Mouse (Mus musculus) testis, adult 2 months (tissue): ENCODE results near the gene 2010315B03Rik. TPM values are rescaled to one million over a fixed set of nuclear protein-coding genes. Genes with fewer than 3 reads are reported as not detected.

Experiments
- H3K27ac ChIP-seq: fragments of 200-500 bp; 2 replicates; pipeline ENCODE4 v1.5.1; 2012; ENCODE audit warnings: low read depth, low read length; ENCODE audit not compliant: control insufficient read depth, insufficient read depth
- H3K27me3 ChIP-seq: fragments of 200-500 bp; 2 replicates; pipeline ENCODE4 v1.6.1; 2012; ENCODE audit warnings: mild to moderate bottlenecking, low read length, moderate library complexity; ENCODE audit not compliant: control insufficient read depth, insufficient read depth
- H3K36me3 ChIP-seq: fragments of 200-500 bp; 2 replicates; pipeline ENCODE4 v1.6.1; 2012; ENCODE audit warnings: mild to moderate bottlenecking, low read length; ENCODE audit not compliant: control insufficient read depth, insufficient read depth
- H3K4me1 ChIP-seq: fragments of 200-500 bp; 2 replicates; pipeline ENCODE4 v1.6.1; 2012; ENCODE audit warnings: low read length; ENCODE audit not compliant: control insufficient read depth, insufficient read depth
- H3K4me3 ChIP-seq: fragments of 200-500 bp; 2 replicates; pipeline ENCODE4 v1.5.1; 2012; ENCODE audit warnings: low read depth, mild to moderate bottlenecking, low read length, moderate library complexity, mixed read lengths; ENCODE audit not compliant: control insufficient read depth
- CTCF ChIP-seq: fragments of 200-500 bp; IDR thresholded peaks from 2 replicates; pipeline ENCODE4 v1.5.1; 2012; ENCODE audit warnings: low read depth, mild to moderate bottlenecking, inconsistent platforms, low read length, moderate library complexity; ENCODE audit not compliant: control insufficient read depth, insufficient read depth, insufficient replicate concordance
- POLR2A ChIP-seq: fragments of 200-500 bp; IDR thresholded peaks from 2 replicates; pipeline ENCODE4 v1.6.1; 2012; ENCODE audit warnings: low read depth, mild to moderate bottlenecking, inconsistent platforms, low read length, moderate library complexity; ENCODE audit not compliant: control insufficient read depth
- polyA plus RNA-seq: library from polyadenylated mRNA; depleted of rRNA; stranded (reverse); fragments of >200 nt; gene quantifications from 2 replicates; pipeline ENCODE4 v1.2.3, GENCODE M21; 2012; rRNA removed

The 2010315B03Rik gene
- polyA plus RNA-seq = 0.29 and 0.41 TPM in 2 replicates

DNA sequence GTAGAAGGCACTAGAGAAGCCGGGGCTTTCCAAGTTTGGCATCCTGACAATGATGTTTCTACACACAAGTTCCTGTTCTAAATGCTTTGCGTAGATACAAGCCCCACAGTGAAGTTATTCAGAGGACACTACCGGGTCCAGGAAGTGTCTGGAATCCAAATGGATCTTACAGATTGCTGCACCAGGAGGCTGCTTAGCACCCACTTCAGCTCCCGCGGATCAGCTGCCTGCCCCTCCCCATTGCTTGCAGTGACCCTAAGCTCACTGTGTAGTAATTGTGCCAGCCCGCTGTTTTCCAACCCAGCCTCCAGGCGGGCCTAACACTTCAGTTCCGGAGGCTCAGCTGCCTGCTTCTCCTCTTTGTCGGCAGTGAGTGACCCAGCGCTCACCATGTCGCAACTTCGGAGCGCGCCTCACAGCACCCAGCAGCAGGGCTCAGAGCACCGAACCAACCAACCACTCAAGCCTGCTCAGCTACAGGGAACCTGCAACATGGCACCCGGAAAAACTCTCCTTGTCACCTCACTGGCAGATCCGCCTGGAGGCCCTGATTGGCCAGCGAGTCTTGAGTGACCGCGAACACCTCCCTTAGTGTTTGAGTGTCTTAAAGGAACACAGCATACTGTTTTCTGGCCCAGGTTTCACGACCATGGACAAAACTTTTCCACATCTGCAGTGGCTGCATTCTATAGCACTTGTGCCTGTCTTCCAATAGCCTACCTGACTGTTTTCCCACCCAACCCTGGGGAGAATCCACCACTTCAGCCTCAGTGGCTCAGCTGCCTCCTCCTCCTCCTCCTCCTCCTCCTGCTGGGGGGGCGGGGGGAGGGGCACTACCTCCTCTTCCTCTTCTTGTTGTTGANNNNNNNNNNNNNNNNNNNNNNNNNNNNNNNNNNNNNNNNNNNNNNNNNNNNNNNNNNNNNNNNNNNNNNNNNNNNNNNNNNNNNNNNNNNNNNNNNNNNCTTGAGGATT lies at the start of gene 2010315B03Rik:
2010315B03Rik (minus strand) TSS at position 526 of the 972 bp plus-strand sequence.
- H3K4me3 ChIP-seq = peak within 1 kb of the TSS; percentile 92
- no peaks in the 10 kb centered on the region for H3K27me3 ChIP-seq
- TF ChIP-seq CTCF (no peak), POLR2A (peak; percentile 43; the same call in 1 of the 2 replicates)
- peak within 1 kb of the TSS; percentile 80 for H3K27ac ChIP-seq
- no peaks in the 10 kb centered on the region for H3K36me3 ChIP-seq
- peaks cover 3% of the 10 kb centered on the region; the same call in 1 of the 2 replicates for H3K4me1 ChIP-seq

DNA sequence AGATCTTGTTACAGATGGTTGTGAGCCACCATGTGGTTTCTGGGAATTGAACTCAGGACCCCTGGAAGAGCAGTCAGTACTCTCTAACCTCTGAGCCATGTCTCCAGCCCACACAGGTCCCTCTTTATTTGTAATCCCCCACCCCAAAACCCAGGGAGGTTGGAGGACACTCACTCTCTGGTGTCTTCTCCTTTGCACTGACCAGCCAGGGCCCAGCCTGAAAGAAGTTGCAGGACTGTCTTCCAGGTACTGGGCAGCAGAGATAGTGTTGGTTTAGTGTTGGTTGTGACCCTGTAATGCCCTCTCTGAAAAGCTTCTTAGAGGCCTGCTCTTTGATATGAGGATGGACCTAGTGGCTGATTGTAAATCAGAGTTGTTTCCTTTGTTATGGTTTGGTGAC lies 994 bp downstream of the 2010315B03Rik start:
- H3K27ac ChIP-seq = no peak overlapping the region
- TF ChIP-seq POLR2A (no peak), CTCF (no peak)
- no peaks in the 10 kb centered on the region for H3K36me3 ChIP-seq
- H3K4me3 ChIP-seq = no peak overlapping the region
- H3K4me1 ChIP-seq = peaks cover 3% of the 10 kb centered on the region; the same call in 1 of the 2 replicates
- H3K27me3 ChIP-seq = no peaks in the 10 kb centered on the region

DNA sequence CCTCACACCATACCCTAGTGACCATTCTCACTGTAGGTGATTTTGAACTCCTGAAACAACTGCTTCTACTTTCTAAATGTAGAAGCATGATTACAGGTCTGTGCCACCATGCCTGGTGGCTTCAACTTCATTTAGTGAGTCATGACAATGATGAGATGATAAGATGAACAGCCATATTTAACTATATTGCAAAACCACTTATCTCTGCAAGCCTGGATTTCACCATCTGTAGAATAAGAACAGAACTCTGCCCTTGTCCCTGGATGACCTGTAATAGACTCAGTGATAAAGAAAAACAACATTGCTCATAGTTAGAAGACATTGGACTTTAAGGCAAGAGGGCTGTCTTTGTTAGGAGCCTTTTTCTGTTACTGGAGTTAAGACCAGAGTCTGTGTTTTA lies 24.2 kb downstream of the 2010315B03Rik start:
- no peaks in the 10 kb centered on the region for H3K4me1 ChIP-seq
- no peak overlapping the region for H3K27ac ChIP-seq
- no peaks in the 10 kb centered on the region for H3K27me3 ChIP-seq
- no peak for TF ChIP-seq POLR2A
- no peaks in the 10 kb centered on the region for H3K36me3 ChIP-seq
- H3K4me3 ChIP-seq = no peak overlapping the region

GRCm38 (mm10) chr9:124281912-124282686 lies 30.4 kb downstream of the 2010315B03Rik start:
- no peaks in the 10 kb centered on the region for H3K36me3 ChIP-seq
- H3K27me3 ChIP-seq = no peaks in the 10 kb centered on the region
- peak overlapping the region; percentile 99 for H3K4me3 ChIP-seq
- peaks cover 6% of the 10 kb centered on the region for H3K4me1 ChIP-seq
- peak overlapping the region; percentile 85 for H3K27ac ChIP-seq
- TF ChIP-seq POLR2A (peak; percentile 67), CTCF (no peak)

- peaks cover 6% of the 10 kb centered on the region for H3K4me1 ChIP-seq
- TF ChIP-seq POLR2A = no peak
- no peak for TF ChIP-seq CTCF
- H3K4me3 ChIP-seq = peak overlapping the region; percentile 99
- no peaks in the 10 kb centered on the region for H3K27me3 ChIP-seq
- no peak overlapping the region; the same call in 1 of the 2 replicates for H3K27ac ChIP-seq
- H3K36me3 ChIP-seq = no peaks in the 10 kb centered on the region
Observed at GRCm38 (mm10) chr9:124281448-124281791, 31.1 kb downstream of the 2010315B03Rik start.

- H3K36me3 ChIP-seq = no peaks in the 10 kb centered on the region
- no peak overlapping the region for H3K4me3 ChIP-seq
- H3K27ac ChIP-seq = no peak overlapping the region
- peaks cover 6% of the 10 kb centered on the region for H3K4me1 ChIP-seq
- TF ChIP-seq POLR2A (no peak), CTCF (no peak)
- H3K27me3 ChIP-seq = no peaks in the 10 kb centered on the region
Observed at GRCm38 (mm10) chr9:124280576-124281447, 31.7 kb downstream of the 2010315B03Rik start.

DNA sequence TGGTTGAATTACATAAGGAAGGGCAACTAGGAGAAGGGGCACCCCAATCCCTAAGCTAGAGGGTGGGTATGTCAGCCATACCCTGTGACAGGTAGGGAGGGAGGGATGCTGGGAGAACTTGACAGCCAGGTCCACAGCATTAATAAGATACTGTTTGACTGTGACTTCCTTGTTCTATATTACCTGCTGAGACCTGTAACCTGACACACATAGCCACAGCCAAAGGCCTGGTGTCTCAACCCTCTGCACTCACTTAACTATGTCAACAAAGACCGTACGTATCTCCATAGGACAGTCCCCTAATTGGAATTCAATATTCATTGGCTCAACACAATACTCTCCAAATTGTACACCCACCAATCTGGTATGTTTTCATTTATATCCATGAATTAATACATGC lies 33.2 kb downstream of the 2010315B03Rik start:
- H3K36me3 ChIP-seq = no peaks in the 10 kb centered on the region
- TF ChIP-seq CTCF = no peak
- no peak for TF ChIP-seq POLR2A
- no peaks in the 10 kb centered on the region for H3K27me3 ChIP-seq
- H3K27ac ChIP-seq = no peak overlapping the region
- H3K4me3 ChIP-seq = no peak overlapping the region
- H3K4me1 ChIP-seq = peaks cover 6% of the 10 kb centered on the region
